Mouse (Mus musculus): ENCODE results near the gene Filip1l.
A peak's percentile ranks its signal among the peaks of the same experiment; 100 is the strongest.

Gene Filip1l

GRCm38 (mm10) chr16:57577519-57577918 is 224.6 kb downstream of the Filip1l start:
- no peak for DNase-seq

- DNase-seq = no peak
Observed at GRCm38 (mm10) chr16:57580041-57580440, 227.1 kb downstream of the Filip1l start.

GRCm38 (mm10) chr16:57582008-57582407 is 229.1 kb downstream of the Filip1l start:
- no peak for DNase-seq

- DNase-seq = no peak
Observed at GRCm38 (mm10) chr16:57585201-57585600, 232.3 kb downstream of the Filip1l start.

GRCm38 (mm10) chr16:57593422-57594157 is 240.7 kb downstream of the Filip1l start:
- DNase-seq = peak; percentile 9

- DNase-seq = no peak
Observed at GRCm38 (mm10) chr16:57597295-57597957, 244.5 kb downstream of the Filip1l start.

- DNase-seq = no peak
Observed at GRCm38 (mm10) chr16:57601031-57601430, 248.1 kb downstream of the Filip1l start.

GRCm38 (mm10) chr16:57606444-57607227 is 253.7 kb downstream of the Filip1l start, which contains the start of gene Cmss1:
Gene Cmss1, minus strand, starts transcription at chr16:57606864.
- DNase-seq = peak; percentile 85

GRCm38 (mm10) chr16:57611768-57612167 is 258.9 kb downstream of the Filip1l start:
- DNase-seq = peak; percentile 15

Data from thymus, postnatal 25 days (tissue).